Mouse (Mus musculus): Measurements from ENCODE around the gene Sugp1. TPM values are rescaled to one million over a fixed set of nuclear protein-coding genes. Genes with fewer than 3 reads are reported as not detected.

The Sugp1 gene
- polyA plus RNA-seq (2012; rRNA removed): 32.5 and 34.5 TPM in 2 replicates

DNA sequence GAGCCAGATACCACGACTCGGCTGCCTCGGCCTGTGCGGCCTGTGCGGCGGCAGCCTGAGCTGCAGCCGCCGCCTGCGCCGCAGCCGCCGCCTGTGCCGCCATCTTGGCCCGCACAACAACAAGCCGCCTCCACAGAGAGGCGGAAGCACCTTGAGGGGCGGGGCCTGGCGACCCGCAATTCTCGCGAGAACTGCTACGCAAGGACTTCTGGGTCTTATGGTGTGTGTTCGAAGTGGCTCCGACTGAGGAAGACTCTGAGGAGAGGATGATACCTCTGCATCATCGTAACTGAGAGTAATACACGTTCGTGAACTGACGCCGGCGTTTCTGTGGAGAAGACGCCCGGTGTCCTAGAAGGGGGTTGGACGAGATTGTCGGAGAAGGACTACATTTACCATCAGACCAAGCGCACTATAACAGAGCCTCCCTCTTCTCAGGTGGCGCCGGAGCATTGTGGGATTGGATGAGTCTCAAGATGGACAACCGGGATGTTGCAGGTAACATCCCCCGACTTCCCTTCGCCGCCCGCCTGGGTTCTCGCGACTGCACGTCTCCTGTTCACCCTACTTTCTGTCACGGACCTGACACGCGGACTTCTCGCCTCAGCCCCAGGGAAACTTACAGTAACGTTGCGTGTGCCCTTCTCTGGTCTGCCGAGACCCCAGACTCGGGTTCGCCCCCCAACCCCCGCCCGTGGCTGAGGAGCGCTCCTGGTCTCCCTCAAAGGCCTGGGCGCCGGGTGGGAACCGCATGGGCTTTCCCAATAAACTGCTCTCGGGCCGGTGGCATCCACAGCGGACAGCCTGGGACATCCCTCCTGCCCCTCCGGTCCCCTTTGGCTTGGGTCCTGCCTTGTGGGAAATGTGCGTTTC, at the start of gene Sugp1, which contains the start of gene Mau2:
Gene Sugp1 (plus strand): TSS at position 231 of the 873 bp plus-strand sequence.
Gene Mau2 (minus strand): TSS at position 152 of the 873 bp plus-strand sequence.
- Histone ChIP-seq H3K4me3 (ENCODE audit: control insufficient read depth, low read depth, low read length) (peak within 1 kb of the TSS; percentile 96), H3K27me3 (ENCODE audit: control insufficient read depth, insufficient read depth, low read length) (no peaks in the 10 kb centered on the region), H3K27ac (ENCODE audit: control insufficient read depth, insufficient read depth, low read depth, low read length) (peak within 1 kb of the TSS; percentile 94), H3K4me1 (ENCODE audit: control insufficient read depth, insufficient read depth, low read length) (peaks cover 3% of the 10 kb centered on the region), H3K36me3 (ENCODE audit: control insufficient read depth, insufficient read depth, low read length) (no peaks in the 10 kb centered on the region)
- TF ChIP-seq POLR2A (IDR thresholded peaks at IDR 0.05; ENCODE audit: control insufficient read depth, low read depth, low read length) (peak; percentile 95), CTCF (IDR thresholded peaks at IDR 0.05; ENCODE audit: control insufficient read depth, insufficient read depth, insufficient replicate concordance, low read depth, low read length) (no peak)

- Histone ChIP-seq H3K4me3 (ENCODE audit: control insufficient read depth, low read depth, low read length) (peak overlapping the region; percentile 90), H3K27ac (ENCODE audit: control insufficient read depth, insufficient read depth, low read depth, low read length) (peak overlapping the region; percentile 78), H3K27me3 (ENCODE audit: control insufficient read depth, insufficient read depth, low read length) (no peaks in the 10 kb centered on the region), H3K4me1 (ENCODE audit: control insufficient read depth, insufficient read depth, low read length) (peaks cover 5% of the 10 kb centered on the region), H3K36me3 (ENCODE audit: control insufficient read depth, insufficient read depth, low read length) (no peaks in the 10 kb centered on the region)
- TF ChIP-seq POLR2A (IDR thresholded peaks at IDR 0.05; ENCODE audit: control insufficient read depth, low read depth, low read length) (no peak), CTCF (IDR thresholded peaks at IDR 0.05; ENCODE audit: control insufficient read depth, insufficient read depth, insufficient replicate concordance, low read depth, low read length) (no peak)
Observed at GRCm38 (mm10) chr8:69995422-69995775, 47.2 kb upstream of the Sugp1 start.

DNA sequence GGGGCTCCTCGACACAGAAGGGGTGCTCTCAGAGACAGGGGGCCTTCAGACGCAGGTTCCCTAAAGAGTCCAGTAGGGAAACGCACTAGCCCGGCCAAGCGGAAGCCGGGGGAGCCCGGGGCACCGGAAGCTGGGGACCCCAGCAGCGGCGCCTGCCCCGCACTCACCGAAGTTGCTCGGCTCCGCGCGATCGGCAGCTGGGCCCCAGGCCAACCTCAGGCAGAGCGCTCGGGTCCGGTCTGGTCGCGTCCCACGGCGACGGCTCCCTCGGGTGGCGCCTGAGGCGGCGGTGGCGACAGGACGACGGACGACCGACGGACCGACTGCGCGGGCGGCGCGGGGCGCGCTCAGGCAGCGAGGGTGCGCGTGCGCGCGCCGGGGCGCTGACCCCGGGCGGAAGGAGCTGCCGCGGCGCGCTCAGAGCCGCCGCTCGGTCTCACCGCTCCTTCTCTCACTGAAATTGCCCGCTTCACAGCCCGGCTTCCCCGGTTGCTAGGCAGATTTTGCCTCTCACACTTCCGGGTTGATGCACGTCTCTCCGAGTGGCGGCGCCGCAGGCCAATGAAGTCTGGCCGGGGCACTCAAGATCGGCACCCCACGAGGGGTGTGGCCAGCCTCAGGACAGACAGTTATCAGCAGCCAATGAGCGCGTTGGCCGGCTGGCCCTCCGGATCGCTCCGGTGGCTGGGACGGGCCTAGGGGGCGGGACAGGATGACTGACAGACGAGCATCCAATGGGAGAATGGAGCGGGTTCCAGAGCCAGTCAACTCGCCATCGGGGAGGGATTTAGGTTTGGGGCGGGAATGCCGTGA, 46.6 kb upstream of the Sugp1 start, which contains the start of gene Gatad2a:
Gene Gatad2a (minus strand): TSS at position 609 of the 813 bp plus-strand sequence.
- TF ChIP-seq POLR2A (IDR thresholded peaks at IDR 0.05; ENCODE audit: control insufficient read depth, low read depth, low read length) (peak; percentile 72), CTCF (IDR thresholded peaks at IDR 0.05; ENCODE audit: control insufficient read depth, insufficient read depth, insufficient replicate concordance, low read depth, low read length) (no peak)
- H3K4me1 ChIP-seq (ENCODE audit: control insufficient read depth, insufficient read depth, low read length): peaks cover 5% of the 10 kb centered on the region
- H3K27ac ChIP-seq (ENCODE audit: control insufficient read depth, insufficient read depth, low read depth, low read length): peak within 1 kb of the TSS; percentile 87

GRCm38 (mm10) chr8:69996589-69997285, 45.9 kb upstream of the Sugp1 start:
- peaks cover 11% of the 10 kb centered on the region for H3K4me1 ChIP-seq (ENCODE audit: control insufficient read depth, insufficient read depth, low read length)
- H3K27ac ChIP-seq (ENCODE audit: control insufficient read depth, insufficient read depth, low read depth, low read length): peak overlapping the region; percentile 87
- no peaks in the 10 kb centered on the region for H3K27me3 ChIP-seq (ENCODE audit: control insufficient read depth, insufficient read depth, low read length)
- H3K36me3 ChIP-seq (ENCODE audit: control insufficient read depth, insufficient read depth, low read length): no peaks in the 10 kb centered on the region
- H3K4me3 ChIP-seq (ENCODE audit: control insufficient read depth, low read depth, low read length): peak overlapping the region; percentile 90
- TF ChIP-seq POLR2A (IDR thresholded peaks at IDR 0.05; ENCODE audit: control insufficient read depth, low read depth, low read length) (peak; percentile 18), CTCF (IDR thresholded peaks at IDR 0.05; ENCODE audit: control insufficient read depth, insufficient read depth, insufficient replicate concordance, low read depth, low read length) (no peak)

More for the DNA sequence above, 46.6 kb upstream of the Sugp1 start, which contains the start of gene Gatad2a:
- peak within 1 kb of the TSS; percentile 90 for H3K4me3 ChIP-seq (ENCODE audit: control insufficient read depth, low read depth, low read length)
- H3K27me3 ChIP-seq (ENCODE audit: control insufficient read depth, insufficient read depth, low read length): no peaks in the 10 kb centered on the region
- no peaks in the 10 kb centered on the region for H3K36me3 ChIP-seq (ENCODE audit: control insufficient read depth, insufficient read depth, low read length)

DNA sequence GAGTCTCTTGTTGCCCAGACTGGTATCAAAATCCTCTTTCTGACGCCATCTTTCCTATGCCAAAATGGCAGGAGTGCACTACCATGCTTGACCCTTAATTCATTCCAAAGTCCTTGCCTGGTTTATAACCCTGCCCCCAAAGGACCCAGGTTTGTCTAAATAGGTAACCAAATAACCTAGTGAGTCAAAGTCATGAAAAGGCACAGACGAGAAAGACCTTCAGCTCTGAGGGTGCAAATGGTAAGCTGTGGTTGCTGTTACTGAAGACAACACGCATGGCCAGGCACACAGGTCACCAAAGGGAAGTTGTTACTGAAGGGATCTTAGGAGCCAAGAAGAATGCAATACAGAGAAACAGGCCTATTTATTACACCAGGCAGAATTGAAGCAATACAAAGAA, 43.9 kb upstream of the Sugp1 start:
- Histone ChIP-seq H3K27ac (ENCODE audit: control insufficient read depth, insufficient read depth, low read depth, low read length) (no peak overlapping the region), H3K4me1 (ENCODE audit: control insufficient read depth, insufficient read depth, low read length) (peaks cover 11% of the 10 kb centered on the region), H3K36me3 (ENCODE audit: control insufficient read depth, insufficient read depth, low read length) (no peaks in the 10 kb centered on the region), H3K27me3 (ENCODE audit: control insufficient read depth, insufficient read depth, low read length) (no peaks in the 10 kb centered on the region), H3K4me3 (ENCODE audit: control insufficient read depth, low read depth, low read length) (no peak overlapping the region)
- TF ChIP-seq CTCF (IDR thresholded peaks at IDR 0.05; ENCODE audit: control insufficient read depth, insufficient read depth, insufficient replicate concordance, low read depth, low read length) (no peak), POLR2A (IDR thresholded peaks at IDR 0.05; ENCODE audit: control insufficient read depth, low read depth, low read length) (no peak)

- H3K27me3 ChIP-seq (ENCODE audit: control insufficient read depth, insufficient read depth, low read length): no peaks in the 10 kb centered on the region
- no peak for TF ChIP-seq POLR2A (IDR thresholded peaks at IDR 0.05; ENCODE audit: control insufficient read depth, low read depth, low read length)
- TF ChIP-seq CTCF (IDR thresholded peaks at IDR 0.05; ENCODE audit: control insufficient read depth, insufficient read depth, insufficient replicate concordance, low read depth, low read length): no peak
- peaks cover 11% of the 10 kb centered on the region for H3K4me1 ChIP-seq (ENCODE audit: control insufficient read depth, insufficient read depth, low read length)
- H3K36me3 ChIP-seq (ENCODE audit: control insufficient read depth, insufficient read depth, low read length): no peaks in the 10 kb centered on the region
- H3K4me3 ChIP-seq (ENCODE audit: control insufficient read depth, low read depth, low read length): no peak overlapping the region
- H3K27ac ChIP-seq (ENCODE audit: control insufficient read depth, insufficient read depth, low read depth, low read length): no peak overlapping the region
Observed at GRCm38 (mm10) chr8:69999236-69999635, 43.4 kb upstream of the Sugp1 start.
